Mouse (Mus musculus) layer of hippocampus, adult 6 months (tissue): Measurements from ENCODE around the gene Cdc5l. TPM values are rescaled to one million over a fixed set of nuclear protein-coding genes. Genes with fewer than 3 reads are reported as not detected.

ENCODE experiments used
- long read RNA-seq, 2 experiments: library from polyadenylated mRNA; unstranded; transcript quantifications; one replicate each; pipeline ENCODE4 v2.0.0; 2019 to 2020
- polyA plus RNA-seq: library from polyadenylated mRNA; unstranded; fragments of <200 nt; fragmentation: Nextera tagmentation; gene quantifications from 2 replicates; pipeline ENCODE4 v1.2.3, GENCODE M21; 2021

Cdc5l gene
- polyA plus RNA-seq = 18.6 and 19.0 TPM in 2 replicates
- long read RNA-seq, experiment 1, transcript Cdc5l-201 (16 exons, 3,027 nt) = major isoform, 7 of 68 reads
- long read RNA-seq, experiment 1, partial matches to known transcripts = 60 of 68 reads
- long read RNA-seq, experiment 1, other reads (novel, unspliced or antisense) = 1 of 68 reads
- long read RNA-seq, experiment 2, transcript Cdc5l-201 (16 exons, 3,027 nt) = major isoform, 100 of 133 reads
- long read RNA-seq, experiment 2, partial matches to known transcripts = 30 of 133 reads
- long read RNA-seq, experiment 2, other reads (novel, unspliced or antisense) = 3 of 133 reads

GRCm38 (mm10) chr17:45433419-45434261 is at the start of gene Cdc5l:
Gene Cdc5l, minus strand, starts transcription at chr17:45433737.

DNA sequence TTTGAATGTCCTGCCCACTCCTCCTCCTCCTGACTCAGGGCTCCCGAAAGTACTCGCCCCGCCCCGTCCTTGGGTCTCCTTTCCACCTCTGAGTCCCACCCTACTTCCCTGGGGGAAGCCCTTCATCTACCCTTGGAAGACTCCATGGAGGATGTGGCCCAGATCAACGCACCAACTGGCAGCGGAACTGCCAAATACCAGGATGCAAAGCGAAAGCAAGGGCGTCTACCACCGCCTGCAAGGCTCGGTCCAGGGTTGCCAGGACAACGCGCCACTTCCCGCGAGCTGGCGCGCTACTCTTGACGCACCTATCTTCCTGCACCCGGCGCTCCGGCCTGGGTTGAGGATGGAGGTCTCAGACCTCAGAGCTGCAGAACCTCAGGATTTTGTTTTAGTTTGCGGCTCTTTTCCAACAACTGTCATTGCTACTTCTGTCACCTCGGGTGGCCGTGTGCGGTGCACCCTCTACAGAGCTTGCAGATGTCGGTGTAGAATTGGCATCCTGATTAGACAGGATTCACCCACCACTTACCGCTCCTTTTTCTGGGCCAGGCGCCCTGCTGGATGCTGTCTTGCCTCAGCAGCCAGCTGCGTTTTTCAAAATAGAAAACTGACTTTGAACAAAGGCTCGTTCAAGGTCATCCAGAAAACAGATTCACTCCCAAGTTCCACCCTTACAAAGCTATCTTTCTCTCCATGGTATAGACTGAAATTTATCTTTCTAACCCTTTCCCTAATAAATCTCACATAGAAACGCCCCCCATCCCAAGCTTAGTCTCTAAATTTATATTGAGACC is 41.3 kb upstream of the Cdc5l start, which contains the start of gene Spats1:
TSS of gene Spats1 (minus strand) at position 747 of the 797 bp plus-strand sequence.

Other genes starting within 250 kb of the Cdc5l start
- 5.1 and 6.3 TPM in 2 replicates for gene Spats1, start 41.7 kb upstream of the Cdc5l start, polyA plus RNA-seq
- 12.8 and 12.9 TPM in 2 replicates for gene Aars2, start 73.1 kb upstream of the Cdc5l start, polyA plus RNA-seq
- 9.9 and 10.8 TPM in 2 replicates for gene Tcte1, start 89.7 kb upstream of the Cdc5l start, polyA plus RNA-seq
- 18.5 and 20.3 TPM in 2 replicates for gene Tmem151b, start 115.9 kb upstream of the Cdc5l start, polyA plus RNA-seq
- 1.6 and 1.8 TPM in 2 replicates for gene Nfkbie, start 122.0 kb upstream of the Cdc5l start, polyA plus RNA-seq
- gene Slc35b2, start 130.1 kb upstream of the Cdc5l start, polyA plus RNA-seq = 83.8 and 87.7 TPM in 2 replicates
- gene Hsp90ab1, start 139.5 kb upstream of the Cdc5l start, polyA plus RNA-seq = 3,458 and 3,875 TPM in 2 replicates
- 26.0 and 26.3 TPM in 2 replicates for gene Slc29a1, start 165.9 kb upstream of the Cdc5l start, polyA plus RNA-seq
- not detected in 2 replicates for gene Mymx, start 168.4 kb upstream of the Cdc5l start, polyA plus RNA-seq
- 0.05 TPM in 1 of 2 replicates, not detected in the other for gene Capn11, start 225.6 kb upstream of the Cdc5l start, polyA plus RNA-seq